Mouse (Mus musculus): ENCODE data around the gene Sec16a. TPM values are rescaled to one million over a fixed set of nuclear protein-coding genes. Genes with fewer than 3 reads are reported as not detected.

The Sec16a gene
- polyA plus RNA-seq, 1 experiment from 2014 or later: 20.2 TPM

- H3K9me3 ChIP-seq: no peaks in the 10 kb centered on the region
- no peak overlapping the region for H3K9ac ChIP-seq
- ATAC-seq: no peak
- no peak overlapping the region for H3K27ac ChIP-seq
- no peak overlapping the region for H3K4me3 ChIP-seq (replicated peaks)
- H3K36me3 ChIP-seq: peaks cover 70% of the 10 kb centered on the region
- H3K27me3 ChIP-seq (replicated peaks): no peaks in the 10 kb centered on the region
- H3K4me1 ChIP-seq (replicated peaks): peaks cover 5% of the 10 kb centered on the region
- no peak overlapping the region for H3K4me2 ChIP-seq (replicated peaks)
- 91% methylated on average over 17 of the region's 17 CpGs for WGBS
Observed at GRCm38 (mm10) chr2:26470967-26471366, 26.0 kb upstream of the Sec16a start.

GRCm38 (mm10) chr2:26468376-26468775 lies 23.4 kb upstream of the Sec16a start:
- ATAC-seq: no peak
- Histone ChIP-seq H3K36me3 (peaks cover 79% of the 10 kb centered on the region), H3K9ac (no peak overlapping the region), H3K4me2 (replicated peaks) (no peak overlapping the region), H3K27ac (no peak overlapping the region), H3K9me3 (no peaks in the 10 kb centered on the region), H3K4me3 (replicated peaks) (no peak overlapping the region), H3K4me1 (replicated peaks) (no peaks in the 10 kb centered on the region), H3K27me3 (replicated peaks) (no peaks in the 10 kb centered on the region)
- 93% methylated on average over 15 of the region's 15 CpGs for whole genome bisulfite sequencing

- Histone ChIP-seq H3K9me3 (no peaks in the 10 kb centered on the region), H3K27me3 (replicated peaks) (no peaks in the 10 kb centered on the region), H3K4me2 (replicated peaks) (no peak overlapping the region), H3K9ac (no peak overlapping the region), H3K4me1 (replicated peaks) (peaks cover 16% of the 10 kb centered on the region), H3K27ac (no peak overlapping the region), H3K36me3 (peaks cover 71% of the 10 kb centered on the region), H3K4me3 (replicated peaks) (no peak overlapping the region)
- no peak for ATAC-seq
- WGBS: 97% methylated on average over 6 of the region's 6 CpGs
Observed at GRCm38 (mm10) chr2:26463412-26463811, 18.4 kb upstream of the Sec16a start.

- 82% methylated on average over 3 of the region's 3 CpGs for WGBS
- Histone ChIP-seq H3K27me3 (replicated peaks) (no peaks in the 10 kb centered on the region), H3K4me1 (replicated peaks) (peaks cover 18% of the 10 kb centered on the region), H3K36me3 (peaks cover 66% of the 10 kb centered on the region), H3K9ac (no peak overlapping the region), H3K4me2 (replicated peaks) (no peak overlapping the region), H3K9me3 (no peaks in the 10 kb centered on the region), H3K27ac (no peak overlapping the region), H3K4me3 (replicated peaks) (no peak overlapping the region)
- ATAC-seq: no peak
Observed at GRCm38 (mm10) chr2:26462980-26463379, 18.0 kb upstream of the Sec16a start.

- Histone ChIP-seq H3K4me3 (replicated peaks) (no peak overlapping the region), H3K9ac (no peak overlapping the region), H3K9me3 (no peaks in the 10 kb centered on the region), H3K36me3 (peaks cover 58% of the 10 kb centered on the region), H3K27ac (no peak overlapping the region), H3K27me3 (replicated peaks) (no peaks in the 10 kb centered on the region), H3K4me1 (replicated peaks) (peaks cover 18% of the 10 kb centered on the region), H3K4me2 (replicated peaks) (no peak overlapping the region)
- ATAC-seq: no peak
- WGBS: 90% methylated on average over 5 of the region's 5 CpGs
Observed at GRCm38 (mm10) chr2:26461667-26462066, 16.7 kb upstream of the Sec16a start.

- H3K27me3 ChIP-seq (replicated peaks): no peaks in the 10 kb centered on the region
- peaks cover 50% of the 10 kb centered on the region for H3K36me3 ChIP-seq
- H3K4me3 ChIP-seq (replicated peaks): no peak overlapping the region
- 88% methylated on average over 13 of the region's 13 CpGs for WGBS
- no peak overlapping the region for H3K4me2 ChIP-seq (replicated peaks)
- H3K9ac ChIP-seq: no peak overlapping the region; the same call in 1 of the 2 replicates
- H3K4me1 ChIP-seq (replicated peaks): peaks cover 18% of the 10 kb centered on the region
- no peak for ATAC-seq
- no peaks in the 10 kb centered on the region for H3K9me3 ChIP-seq
- no peak overlapping the region for H3K27ac ChIP-seq
Observed at GRCm38 (mm10) chr2:26460837-26461236, 15.8 kb upstream of the Sec16a start.

- H3K4me1 ChIP-seq (replicated peaks): peaks cover 18% of the 10 kb centered on the region
- 0 out of 2 replicates have a peak overlapping the region, but pooled peaks have one; percentile 1 for H3K27ac ChIP-seq
- ATAC-seq: peak; percentile 21
- WGBS: 90% methylated on average over 16 of the region's 16 CpGs
- no peak overlapping the region; the same call in 1 of the 2 replicates for H3K9ac ChIP-seq
- H3K9me3 ChIP-seq: no peaks in the 10 kb centered on the region
- peaks cover 45% of the 10 kb centered on the region for H3K36me3 ChIP-seq
- H3K4me3 ChIP-seq (replicated peaks): no peak overlapping the region
- no peaks in the 10 kb centered on the region for H3K27me3 ChIP-seq (replicated peaks)
- no peak overlapping the region for H3K4me2 ChIP-seq (replicated peaks)
Observed at GRCm38 (mm10) chr2:26460097-26460646, 15.2 kb upstream of the Sec16a start.

- H3K9ac ChIP-seq: no peak overlapping the region
- H3K4me3 ChIP-seq (replicated peaks): no peak overlapping the region
- H3K9me3 ChIP-seq: no peaks in the 10 kb centered on the region
- H3K4me2 ChIP-seq (replicated peaks): no peak overlapping the region
- 0 out of 2 replicates have a peak overlapping the region, but pooled peaks have one; percentile 1 for H3K27ac ChIP-seq
- peaks cover 18% of the 10 kb centered on the region for H3K4me1 ChIP-seq (replicated peaks)
- WGBS: 25% methylated on average over 6 of the region's 6 CpGs
- peaks cover 38% of the 10 kb centered on the region for H3K36me3 ChIP-seq
- peak; percentile 46; the same call in 1 of the 2 replicates for ATAC-seq
- no peaks in the 10 kb centered on the region for H3K27me3 ChIP-seq (replicated peaks)
Observed at GRCm38 (mm10) chr2:26459478-26459877, 14.5 kb upstream of the Sec16a start.

- no peaks in the 10 kb centered on the region for H3K27me3 ChIP-seq (replicated peaks)
- H3K4me1 ChIP-seq (replicated peaks): peaks cover 18% of the 10 kb centered on the region
- no peak overlapping the region for H3K4me3 ChIP-seq (replicated peaks)
- WGBS: 23% methylated on average over 7 of the region's 7 CpGs
- no peaks in the 10 kb centered on the region for H3K9me3 ChIP-seq
- 0 out of 2 replicates have a peak overlapping the region, but pooled peaks have one; percentile 14 for H3K4me2 ChIP-seq (replicated peaks)
- no peak overlapping the region for H3K9ac ChIP-seq
- peaks cover 35% of the 10 kb centered on the region for H3K36me3 ChIP-seq
- ATAC-seq: peak; percentile 72
- peak overlapping the region; percentile 54 for H3K27ac ChIP-seq
Observed at GRCm38 (mm10) chr2:26458402-26459124, 13.5 kb upstream of the Sec16a start.

- Histone ChIP-seq H3K4me1 (replicated peaks) (peaks cover 9% of the 10 kb centered on the region), H3K27me3 (replicated peaks) (no peaks in the 10 kb centered on the region), H3K4me3 (replicated peaks) (no peak overlapping the region), H3K4me2 (replicated peaks) (no peak overlapping the region), H3K9ac (no peak overlapping the region), H3K9me3 (no peaks in the 10 kb centered on the region), H3K36me3 (no peaks in the 10 kb centered on the region), H3K27ac (no peak overlapping the region)
- no peak for ATAC-seq
- WGBS: 22% methylated on average over 5 of the region's 5 CpGs
Observed at GRCm38 (mm10) chr2:26449121-26450060, 4.4 kb upstream of the Sec16a start.

- WGBS: 59% methylated on average over 1 of the region's 1 CpGs
- H3K9me3 ChIP-seq: no peaks in the 10 kb centered on the region
- peaks cover 19% of the 10 kb centered on the region for H3K4me1 ChIP-seq (replicated peaks)
- H3K36me3 ChIP-seq: no peaks in the 10 kb centered on the region
- H3K4me2 ChIP-seq (replicated peaks): no peak overlapping the region; the same call in 1 of the 2 replicates
- H3K4me3 ChIP-seq (replicated peaks): no peak overlapping the region
- H3K27ac ChIP-seq: no peak overlapping the region
- no peak for ATAC-seq
- no peaks in the 10 kb centered on the region for H3K27me3 ChIP-seq (replicated peaks)
- H3K9ac ChIP-seq: peak overlapping the region; percentile 71; the same call in 1 of the 2 replicates
Observed at GRCm38 (mm10) chr2:26447451-26447850, 2.4 kb upstream of the Sec16a start.

- H3K4me3 ChIP-seq (replicated peaks): peak overlapping the region; percentile 67
- H3K9ac ChIP-seq: peak overlapping the region; percentile 71
- peaks cover 2% of the 10 kb centered on the region; the same call in 1 of the 2 replicates for H3K36me3 ChIP-seq
- H3K9me3 ChIP-seq: no peaks in the 10 kb centered on the region
- peak overlapping the region; percentile 92 for H3K4me2 ChIP-seq (replicated peaks)
- 0 out of 2 replicates have a peak overlapping the region, but pooled peaks have one; percentile 78 for H3K27ac ChIP-seq
- no peaks in the 10 kb centered on the region for H3K27me3 ChIP-seq (replicated peaks)
- peaks cover 19% of the 10 kb centered on the region for H3K4me1 ChIP-seq (replicated peaks)
- 70% methylated on average over 4 of the region's 4 CpGs for WGBS
- ATAC-seq: no peak
Observed at GRCm38 (mm10) chr2:26446671-26447070, 1.7 kb upstream of the Sec16a start.

Data from intestine, embryonic 15.5 days (tissue).